Mouse (Mus musculus): Measurements from ENCODE around the gene Prrxl1.

Gene Prrxl1

DNA sequence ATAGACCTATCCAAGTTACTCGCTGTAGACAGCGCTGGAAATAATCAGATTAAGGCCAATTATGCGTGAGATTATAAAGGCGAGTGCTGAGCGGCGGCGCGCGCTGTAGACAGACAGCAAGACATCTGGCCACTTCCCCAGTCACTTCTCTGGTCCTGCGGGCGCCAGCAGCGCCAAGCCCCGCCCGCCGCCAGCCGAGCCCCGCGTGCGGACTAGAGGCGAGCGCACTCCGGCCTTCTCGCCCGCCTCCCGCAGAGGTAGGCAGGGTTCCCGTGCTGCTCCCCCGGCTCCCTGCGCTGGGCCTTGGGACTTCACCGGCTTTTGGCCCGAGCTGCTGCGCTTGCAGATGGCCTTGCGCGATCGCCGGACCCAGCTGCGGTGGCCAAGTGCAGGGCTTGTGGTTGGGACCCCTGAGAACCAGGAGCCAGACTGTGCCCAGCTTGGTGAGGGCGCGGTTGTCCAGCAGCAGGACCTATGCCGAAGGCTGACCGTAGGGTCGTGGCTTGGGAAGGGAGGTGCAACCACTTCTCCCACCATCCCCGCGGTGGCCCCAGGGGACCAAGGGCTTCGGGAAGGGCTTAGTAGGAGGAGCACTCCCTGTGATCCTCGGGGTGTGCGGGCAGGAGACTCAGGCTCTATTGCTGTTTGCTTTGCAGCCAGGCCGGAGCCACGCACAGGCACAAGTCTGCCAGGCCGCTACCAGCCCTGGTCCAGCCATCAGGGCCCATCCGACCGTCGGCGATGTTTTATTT lies at the start of gene Prrxl1:
TSS of gene Prrxl1 (plus strand) at position 118 of the 752 bp plus-strand sequence.
- DNase-seq (ENCODE audit: low spot score), result no peak

DNA sequence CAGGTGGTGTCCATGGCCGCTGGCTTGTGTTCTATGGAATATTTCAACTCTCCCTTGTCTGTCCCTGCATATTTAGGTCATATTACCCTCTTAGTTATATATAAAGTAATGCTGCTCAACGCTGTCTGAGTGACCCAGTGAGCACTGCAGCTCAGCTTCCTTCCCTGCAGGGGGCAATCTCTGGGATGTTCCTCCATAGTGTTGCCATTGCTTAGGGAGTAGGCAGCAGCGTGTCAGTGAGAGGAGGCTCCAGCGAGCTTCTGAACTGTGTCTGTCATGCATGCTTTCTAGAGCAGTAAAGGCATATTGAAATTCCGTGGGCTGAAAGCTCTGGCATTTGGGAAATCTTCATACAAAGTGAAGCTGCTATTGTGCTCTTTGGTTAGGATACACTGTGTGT lies 47.4 kb upstream of the Prrxl1 start:
- DNase-seq (ENCODE audit: low spot score), result no peak

DNA sequence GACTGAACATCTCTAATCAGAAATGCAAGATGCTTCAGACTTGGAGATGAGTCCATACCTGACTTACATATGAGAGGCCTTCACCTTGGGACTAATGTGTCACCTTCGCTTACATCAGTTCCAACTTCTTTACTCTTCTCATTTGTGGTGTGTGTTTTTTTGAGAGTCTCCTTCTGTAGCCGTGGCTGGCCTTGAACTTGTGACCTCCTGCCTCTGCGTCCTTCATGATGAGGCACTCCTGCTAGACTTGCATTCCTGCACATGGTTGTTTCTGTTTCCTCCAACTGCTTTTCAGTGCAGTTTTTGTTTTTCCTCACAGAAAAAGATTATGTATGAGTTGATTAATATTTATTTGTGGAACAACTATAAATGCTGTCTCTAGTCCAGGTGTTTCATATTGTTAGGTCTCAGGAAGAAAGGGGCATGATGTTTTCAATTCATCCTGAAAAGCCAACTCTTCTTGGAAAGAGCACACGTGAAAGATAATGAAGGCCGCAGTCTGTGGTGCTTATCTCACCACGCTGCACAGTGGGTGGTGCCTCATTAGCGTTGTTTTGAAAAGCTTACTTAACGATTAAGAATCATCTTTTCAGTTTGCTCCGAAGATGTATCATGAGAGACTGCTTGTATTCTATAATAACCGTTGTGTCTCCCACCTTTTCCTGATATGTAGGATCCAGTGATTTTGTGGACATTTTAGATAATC lies 45.9 kb upstream of the Prrxl1 start:
- no peak for DNase-seq (ENCODE audit: low spot score)

DNA sequence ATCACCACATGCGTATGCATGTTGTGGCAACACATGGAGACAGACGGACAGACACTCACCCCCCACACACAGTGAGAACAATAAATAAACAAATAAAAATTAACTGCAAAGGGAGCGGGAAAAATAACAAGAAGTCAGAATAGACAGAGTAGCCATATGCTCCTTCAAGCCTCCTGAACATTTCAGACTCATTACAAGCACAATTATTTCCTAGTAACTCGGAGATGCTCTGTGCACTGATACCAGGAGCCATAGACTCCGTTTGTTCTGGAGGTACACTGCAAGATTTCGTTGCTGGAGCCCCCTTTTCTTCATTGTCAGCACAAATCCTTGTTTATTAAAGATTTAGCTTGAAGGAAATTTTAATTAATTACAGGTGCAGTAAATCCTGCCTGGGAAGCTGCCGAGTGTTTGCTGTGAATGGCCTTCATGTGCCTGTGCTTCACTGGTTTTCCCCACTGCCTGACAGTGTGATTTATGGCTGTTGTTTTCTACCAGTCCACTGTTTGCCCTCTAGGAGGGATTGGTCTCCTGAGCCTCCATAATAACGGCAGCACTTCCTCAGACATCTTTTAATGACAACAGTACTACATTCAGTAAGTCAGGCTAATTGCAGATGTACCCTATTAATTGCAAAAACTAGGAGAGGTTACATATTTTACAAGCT lies 44.2 kb upstream of the Prrxl1 start:
- no peak for DNase-seq (ENCODE audit: low spot score)

DNA sequence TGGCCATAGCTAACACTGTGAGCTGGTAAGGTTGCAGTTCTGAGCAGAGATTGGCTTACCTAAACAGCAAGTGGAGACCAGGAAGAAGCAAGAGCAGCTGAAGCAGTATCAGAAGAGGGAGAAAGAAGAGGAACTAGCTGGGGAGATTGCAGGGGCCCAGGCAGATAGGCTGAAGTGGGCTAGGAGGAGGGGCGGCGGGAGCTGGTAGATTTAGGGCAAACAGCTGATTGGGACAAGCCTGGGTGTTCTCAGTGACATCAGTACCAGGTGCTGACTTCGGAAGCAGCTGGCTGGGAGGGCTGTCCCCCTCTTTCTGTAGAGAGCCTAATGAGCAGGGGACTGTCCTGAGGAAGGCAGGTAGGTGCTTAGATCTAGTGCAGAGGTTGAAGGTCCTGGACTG lies 37.8 kb upstream of the Prrxl1 start:
- DNase-seq (ENCODE audit: low spot score), result no peak

DNA sequence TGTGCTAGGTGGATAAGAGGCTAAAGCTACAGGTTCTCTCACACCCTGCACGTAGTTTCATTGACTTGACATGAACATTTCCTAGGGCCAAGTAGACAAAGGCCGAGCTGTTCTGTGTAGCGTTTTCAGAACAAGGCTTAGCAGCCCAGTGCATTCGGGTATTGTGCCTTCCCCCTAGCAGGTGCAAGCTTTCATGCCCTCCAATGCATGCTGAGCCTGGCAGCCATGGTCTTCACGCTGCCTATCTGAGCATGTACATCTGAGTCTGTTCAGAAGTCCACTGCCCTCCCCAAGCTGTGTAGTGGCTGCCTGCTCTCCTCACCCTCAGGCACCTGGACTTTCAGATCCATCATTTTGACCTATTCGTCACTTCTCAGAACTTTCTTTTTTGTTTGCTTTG lies 35.5 kb upstream of the Prrxl1 start:
- DNase-seq (ENCODE audit: low spot score), result no peak

DNA sequence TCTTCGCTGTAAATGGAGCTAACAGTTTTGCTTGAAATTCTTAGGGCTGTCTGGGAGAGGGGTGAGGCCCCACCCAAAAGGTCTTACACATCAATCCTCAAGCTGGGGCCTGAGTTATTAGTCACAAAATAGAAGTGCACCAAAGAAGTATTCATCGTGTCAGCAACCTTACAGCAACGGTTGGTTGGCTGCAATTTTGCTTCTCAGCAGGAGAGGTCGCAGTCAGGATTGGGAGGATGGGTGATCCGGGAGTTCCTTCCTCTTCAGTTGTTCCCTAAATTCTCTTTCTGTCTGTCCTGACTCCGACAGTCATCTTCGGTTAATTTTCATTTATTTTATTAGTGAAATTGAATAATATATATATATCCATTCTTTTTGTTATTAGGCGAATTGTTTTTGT lies 26.7 kb upstream of the Prrxl1 start:
- DNase-seq (ENCODE audit: low spot score), result no peak

DNA sequence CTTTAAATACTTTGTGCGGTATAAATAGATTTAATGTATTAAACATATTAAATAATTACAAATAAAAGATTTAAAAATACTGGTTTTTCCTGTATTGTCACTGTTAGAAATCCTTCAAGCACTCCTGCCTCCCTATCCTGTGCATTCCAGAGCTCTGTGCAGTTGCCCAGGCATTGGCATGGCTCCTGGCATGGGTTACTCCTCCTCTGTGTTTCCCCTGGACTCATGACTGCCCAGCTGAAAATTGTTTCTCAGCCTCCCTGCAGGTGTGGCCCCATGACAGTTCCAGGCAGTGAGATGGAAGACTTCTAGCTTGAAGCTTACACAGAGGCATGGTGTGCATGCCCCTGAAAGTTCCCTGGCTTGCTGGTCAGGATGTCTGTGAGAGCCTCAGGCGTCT lies 20.8 kb upstream of the Prrxl1 start:
- no peak for DNase-seq (ENCODE audit: low spot score)

DNA sequence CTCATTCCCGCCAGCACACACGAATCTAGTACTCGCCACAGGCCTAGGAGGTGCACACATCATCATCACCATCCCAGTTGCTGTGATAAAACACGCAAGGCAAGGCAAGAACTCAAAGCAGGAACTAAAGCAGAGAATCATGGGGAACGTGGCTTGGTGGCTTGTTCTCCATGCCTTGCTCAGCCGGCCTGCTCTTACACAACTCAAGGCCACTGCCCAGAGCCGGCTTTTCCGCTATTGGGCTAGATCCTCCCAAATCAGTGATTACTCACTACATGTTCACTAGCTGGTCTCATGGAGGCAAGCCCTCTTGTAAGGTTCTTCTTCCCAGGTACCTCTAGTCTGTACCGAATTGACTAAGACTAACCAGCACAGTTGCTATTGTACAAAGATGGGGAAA lies 15.5 kb upstream of the Prrxl1 start:
- no peak for DNase-seq (ENCODE audit: low spot score)

DNA sequence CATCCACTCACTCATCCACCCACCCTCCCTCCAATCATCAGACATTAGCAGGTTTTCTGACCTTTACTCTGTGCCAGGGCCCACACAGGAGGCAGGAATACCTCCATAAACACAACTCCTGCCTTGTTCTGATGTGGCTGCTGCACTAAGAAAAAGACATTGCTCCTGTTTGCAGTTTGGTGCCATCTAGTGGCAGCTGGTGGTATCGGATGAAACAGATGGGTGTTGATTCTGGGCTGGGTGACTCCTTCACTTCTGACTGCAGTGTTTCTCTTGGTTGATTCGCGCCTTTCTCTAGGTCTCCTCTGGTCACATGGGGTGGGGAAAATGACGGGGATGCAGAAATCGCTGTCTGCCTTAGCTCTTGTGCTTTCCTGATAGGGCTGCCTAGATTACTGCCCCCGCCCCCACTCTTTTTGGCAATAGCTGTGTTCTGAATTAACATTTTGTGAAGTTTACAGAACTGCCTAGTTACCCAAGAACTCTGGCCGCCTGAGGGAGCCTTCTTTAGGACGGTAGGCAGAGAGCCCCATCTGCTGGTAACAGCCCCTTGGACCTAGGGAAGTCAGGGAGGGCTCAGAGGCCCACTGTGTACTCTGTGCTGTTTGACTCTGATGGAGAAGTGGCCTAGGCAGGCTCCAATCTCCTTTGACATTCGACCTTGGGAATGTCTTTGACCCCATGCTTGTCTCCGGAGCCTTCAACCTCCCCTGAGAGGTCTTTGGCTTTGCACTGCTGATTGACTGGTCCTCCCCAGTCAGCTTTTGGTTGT lies 12.0 kb upstream of the Prrxl1 start:
- peak; percentile 39 for DNase-seq (ENCODE audit: low spot score)

DNA sequence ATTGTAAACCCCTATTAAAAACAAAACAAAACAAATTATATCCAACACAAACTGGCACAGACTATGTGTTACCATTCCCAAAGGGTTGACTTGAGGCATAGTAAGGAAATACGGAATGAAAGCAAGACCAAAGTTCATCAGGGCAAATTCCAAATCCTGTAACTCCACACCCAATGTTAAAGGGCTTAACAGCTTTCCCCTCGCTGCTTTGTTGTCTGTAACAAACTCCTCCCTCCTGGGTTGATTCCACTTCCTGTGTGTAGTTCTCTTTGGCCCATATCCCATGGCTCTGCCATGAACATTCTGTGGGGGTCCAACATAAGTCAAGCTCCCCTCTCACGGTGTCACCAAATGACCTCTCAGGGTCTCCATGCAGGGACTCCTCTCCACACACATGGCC lies 8.8 kb upstream of the Prrxl1 start:
- DNase-seq (ENCODE audit: low spot score), result no peak

DNA sequence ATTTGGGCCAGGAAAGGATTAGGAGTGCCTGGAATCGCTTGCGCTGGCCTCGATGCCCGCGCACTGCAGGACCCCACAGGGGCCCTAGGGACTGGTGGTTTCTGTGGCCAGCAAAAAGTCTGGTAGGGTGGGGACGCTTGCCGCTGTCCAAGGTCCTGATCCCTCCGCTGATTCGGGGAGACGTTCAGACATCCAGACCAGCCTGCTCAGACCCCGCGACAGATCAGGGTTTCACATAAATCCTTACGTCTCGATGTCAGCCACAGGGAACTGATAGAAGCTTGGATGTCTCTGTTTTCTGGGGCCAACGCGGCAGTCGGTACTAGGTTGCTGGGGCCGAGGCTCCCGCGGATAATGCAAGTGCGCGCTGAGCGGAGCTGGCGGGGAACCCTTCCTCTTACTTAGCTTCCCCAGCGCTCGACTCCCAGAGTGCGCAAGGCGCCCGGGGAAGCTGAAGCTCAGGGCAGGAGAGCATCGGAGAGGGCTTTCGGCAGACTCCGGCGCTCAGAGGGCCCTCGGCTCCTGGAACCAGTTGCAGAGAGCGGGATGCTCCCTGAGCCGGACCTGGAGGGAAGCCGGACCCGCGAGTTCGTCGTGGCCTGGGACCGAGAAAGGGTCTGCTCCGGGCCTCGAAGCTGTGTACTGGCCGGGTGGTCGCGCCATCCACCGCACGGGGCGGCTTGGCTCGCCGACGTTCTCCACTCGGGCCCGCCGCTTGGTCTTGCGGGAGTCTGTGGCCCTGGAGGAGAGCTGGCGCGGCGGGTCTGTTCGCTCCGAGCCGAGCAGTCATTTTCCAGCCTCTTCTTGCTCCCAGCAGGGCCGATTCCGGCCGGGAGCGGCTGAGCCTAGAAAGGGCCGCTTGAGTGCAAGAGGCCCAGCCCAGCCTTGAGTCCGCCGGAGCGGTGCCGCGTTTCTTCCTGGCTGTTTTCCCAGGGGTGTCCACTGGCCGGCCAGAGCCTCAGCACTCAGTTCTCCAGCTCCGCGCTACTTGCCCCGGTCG lies 1.7 kb upstream of the Prrxl1 start:
- DNase-seq (ENCODE audit: low spot score), result peak; percentile 29

DNA sequence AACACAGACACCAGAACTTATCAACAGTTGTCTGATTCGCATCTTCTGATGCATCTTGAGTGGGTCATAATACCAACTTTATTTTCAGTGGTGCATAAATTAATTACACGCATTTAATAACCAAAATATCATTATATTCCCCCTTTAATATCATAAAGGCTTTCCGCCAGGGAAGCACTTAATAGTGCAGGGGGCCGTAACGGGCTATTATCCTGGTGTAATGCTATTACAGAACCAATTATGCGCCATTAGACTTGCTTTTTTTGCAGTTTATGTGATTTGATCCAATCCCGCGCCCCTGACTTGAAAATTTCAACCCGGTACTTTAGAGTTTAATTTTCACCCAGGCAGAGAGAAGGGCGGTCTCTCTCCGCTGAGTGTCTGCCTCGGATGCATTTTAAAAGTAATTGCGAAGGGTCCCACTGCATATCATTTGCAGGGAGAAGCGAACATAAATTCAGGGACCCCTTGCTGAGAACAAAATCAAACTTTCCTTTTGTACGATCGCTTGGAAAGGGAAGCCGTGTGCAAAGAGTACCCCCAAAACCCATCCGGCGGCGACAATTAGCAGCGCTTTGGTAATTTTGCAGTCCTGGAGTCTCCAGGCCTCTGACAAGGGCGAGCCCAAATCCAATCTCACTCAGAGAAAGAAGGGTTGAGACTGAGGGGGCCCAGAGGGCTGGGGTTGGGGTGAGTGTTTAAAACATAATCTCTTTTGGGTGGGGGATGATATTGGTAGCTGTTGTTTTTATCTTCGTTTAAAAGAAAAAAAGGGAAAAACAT lies 579 bp upstream of the Prrxl1 start:
- DNase-seq (ENCODE audit: low spot score), result no peak

DNA sequence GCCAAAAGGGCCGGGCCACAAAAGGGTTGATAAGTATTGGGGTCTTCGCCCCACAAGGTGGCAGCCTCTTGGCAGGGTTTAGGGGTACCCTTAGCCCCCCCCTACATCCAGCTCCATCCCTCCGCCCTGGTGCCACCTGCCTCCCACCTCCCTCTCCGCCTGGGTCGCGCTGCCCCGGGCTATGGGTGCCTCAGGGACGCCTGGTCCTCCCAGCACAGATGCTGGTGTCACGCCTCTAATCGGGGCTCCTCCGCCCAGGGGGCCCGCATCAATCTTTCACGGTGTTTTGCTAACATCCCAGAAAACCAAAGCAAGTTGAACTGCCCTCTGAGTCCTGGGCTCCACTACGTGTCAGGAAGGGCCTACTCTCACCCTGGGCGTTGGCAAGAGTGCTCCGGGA lies 903 bp downstream of the Prrxl1 start:
- DNase-seq (ENCODE audit: low spot score), result no peak

DNA sequence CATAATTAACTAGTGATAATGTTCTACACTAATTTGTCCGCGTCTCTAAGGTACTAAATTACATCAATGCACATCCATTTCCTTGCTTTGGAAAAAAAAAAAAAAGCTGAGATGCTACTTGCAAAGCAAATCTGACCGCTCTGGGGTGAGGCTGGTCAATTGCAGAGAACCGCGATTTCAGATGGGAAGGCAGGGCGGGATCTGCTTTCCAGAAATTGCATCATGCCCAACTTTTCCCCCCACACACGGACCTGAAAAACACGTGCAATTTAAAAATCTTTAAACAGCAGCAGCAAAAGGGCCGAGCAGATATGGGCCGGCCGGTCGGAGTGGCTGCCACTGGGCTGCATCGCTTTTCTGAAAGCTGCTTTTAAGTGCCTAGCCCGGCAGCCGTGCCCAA lies 6.3 kb downstream of the Prrxl1 start:
- no peak for DNase-seq (ENCODE audit: low spot score)

DNA sequence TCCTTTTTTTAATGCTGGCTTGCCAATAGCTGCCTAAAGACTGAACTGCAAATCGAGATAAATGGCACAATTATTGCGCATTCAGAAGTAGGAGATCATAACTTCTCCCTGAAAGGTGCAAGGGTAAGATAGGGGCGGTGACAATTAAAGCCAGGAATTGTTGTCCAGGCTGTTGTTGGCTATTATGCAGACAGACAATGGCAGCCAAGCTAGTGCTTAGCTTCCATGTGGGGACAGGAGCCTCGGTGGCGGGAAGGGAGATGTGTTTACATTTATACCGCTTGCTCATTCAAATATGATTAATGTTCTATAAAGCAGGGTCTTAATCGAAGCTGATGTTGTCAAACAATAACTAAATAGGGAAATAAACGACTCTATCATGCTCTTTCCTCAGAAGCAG lies 7.1 kb downstream of the Prrxl1 start:
- DNase-seq (ENCODE audit: low spot score), result no peak

DNA sequence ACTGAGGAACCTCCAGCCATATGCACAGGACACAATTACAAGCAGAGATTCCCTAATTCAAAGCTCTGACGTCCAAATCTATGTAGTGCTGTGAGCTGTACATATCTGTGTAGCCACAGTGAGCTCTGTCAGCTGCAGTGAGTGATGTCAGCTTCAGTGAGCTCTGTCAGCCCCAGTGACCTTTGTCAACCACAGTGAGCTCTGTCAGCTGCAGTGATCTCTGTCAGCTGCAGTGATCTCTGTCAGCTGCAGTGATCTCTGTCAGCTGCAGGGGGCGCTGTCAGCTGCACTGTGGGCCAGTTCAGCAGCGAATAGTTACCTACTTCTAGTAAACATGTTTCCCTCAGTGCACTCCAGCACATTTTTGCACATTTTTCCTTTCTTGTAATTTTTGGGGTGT lies 10.2 kb downstream of the Prrxl1 start:
- no peak for DNase-seq (ENCODE audit: low spot score)

DNA sequence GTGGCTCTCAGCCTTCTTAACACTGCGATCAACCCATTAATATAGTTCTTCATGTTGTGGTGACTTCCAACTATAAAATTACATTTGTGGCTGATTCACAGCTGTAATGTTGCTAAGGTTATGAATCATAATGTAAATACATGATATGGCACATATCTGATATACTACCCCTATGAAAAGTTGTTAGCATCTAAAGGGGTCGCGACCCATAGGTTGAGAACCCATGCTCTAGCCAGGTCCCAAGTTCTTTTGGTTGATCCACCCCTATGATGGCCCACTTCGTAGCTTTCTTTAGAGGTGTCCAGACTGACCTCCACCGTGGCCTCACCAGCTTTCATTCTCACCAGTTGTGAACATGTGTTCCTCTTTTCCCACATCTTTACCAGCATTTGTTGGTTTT lies 18.0 kb downstream of the Prrxl1 start:
- DNase-seq (ENCODE audit: low spot score), result no peak

DNA sequence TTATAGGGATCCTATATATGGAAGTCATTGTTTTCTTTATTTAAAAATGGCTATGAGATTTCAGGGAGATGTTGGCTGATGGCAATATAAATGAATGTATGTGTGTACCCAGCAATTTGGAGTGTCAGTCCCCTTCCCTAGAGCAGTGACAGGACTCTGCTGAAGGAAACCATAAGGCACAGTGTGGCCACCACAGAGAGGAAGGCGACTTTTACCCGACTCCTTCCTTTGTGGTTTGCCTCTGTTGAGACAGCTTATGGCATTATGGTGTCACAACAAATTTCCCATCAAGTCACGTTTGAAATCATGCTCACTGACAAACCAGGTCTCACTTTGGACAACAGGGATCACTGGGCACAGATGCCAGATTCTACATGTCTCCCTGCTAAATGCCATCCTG lies 25.0 kb downstream of the Prrxl1 start:
- DNase-seq (ENCODE audit: low spot score), result no peak

DNA sequence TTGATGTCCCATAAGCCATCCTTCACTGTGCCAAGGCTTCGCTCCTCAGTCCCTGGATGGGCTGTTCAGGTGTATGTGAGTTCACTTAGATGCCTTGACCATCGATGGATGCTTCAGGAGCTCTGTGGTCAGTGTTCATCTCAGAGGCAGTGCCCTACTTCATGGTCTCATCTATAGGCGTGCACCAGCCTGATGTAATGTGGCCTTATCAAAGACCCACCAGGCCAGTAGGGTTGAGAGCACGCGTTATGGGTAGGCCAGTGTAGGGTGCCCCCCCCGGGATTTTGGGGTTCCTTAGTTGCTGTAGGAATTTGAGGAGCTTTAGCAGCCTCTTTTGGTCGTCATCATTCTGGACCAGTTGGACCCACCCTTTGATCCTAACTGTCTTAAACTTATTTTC lies 25.6 kb downstream of the Prrxl1 start:
- no peak for DNase-seq (ENCODE audit: low spot score)

DNA sequence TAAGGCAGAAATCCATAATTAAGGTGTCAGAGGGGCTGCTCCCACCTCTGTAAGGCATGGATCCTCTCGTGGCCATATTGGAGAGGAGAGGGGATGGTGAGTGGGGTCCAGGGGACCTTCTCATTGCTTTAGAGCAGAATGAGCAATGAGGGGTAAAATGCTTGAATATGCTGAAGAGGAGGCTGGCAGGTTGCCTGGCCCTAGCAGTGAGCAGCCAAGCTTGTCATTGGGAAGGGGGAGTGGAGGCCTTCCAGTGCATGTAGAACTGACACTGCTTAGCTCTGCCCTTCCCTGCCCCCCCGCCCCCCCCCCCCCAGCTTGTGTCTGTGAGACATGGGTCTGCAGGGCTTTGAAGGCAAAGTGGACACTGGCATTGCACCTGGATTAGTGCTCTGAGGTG lies 28.1 kb downstream of the Prrxl1 start:
- no peak for DNase-seq (ENCODE audit: low spot score)
